Mouse (Mus musculus): ENCODE measurements around the gene Tenm1.

DNA sequence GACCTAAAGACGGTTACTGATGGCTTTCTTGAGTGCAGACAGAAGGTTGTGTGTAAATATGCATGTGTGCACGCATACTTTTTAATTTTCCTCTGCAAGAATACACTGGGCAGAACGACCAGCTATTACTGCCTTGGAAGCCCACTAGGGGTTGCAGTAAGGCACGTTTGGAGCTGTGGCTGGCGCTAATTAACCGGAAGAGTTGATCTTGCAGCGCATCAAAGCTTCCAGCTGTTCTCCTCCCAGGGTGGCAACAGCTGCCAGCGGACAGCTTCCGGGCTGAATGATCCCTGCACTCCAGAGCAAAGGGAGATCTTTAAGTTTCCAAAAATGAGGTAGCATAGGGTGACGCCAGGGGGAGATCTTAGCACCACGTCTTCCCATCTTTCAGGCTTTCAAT is 1.7 kb upstream of the Tenm1 start:
- TF ChIP-seq CTCF (IDR thresholded peaks at IDR 0.05; ENCODE audit: low read depth, low read length), result no peak
- TF ChIP-seq POLR2A (IDR thresholded peaks at IDR 0.05; ENCODE audit: borderline replicate concordance, low read depth, low read length), result no peak
